Mouse (Mus musculus) gastrocnemius, postnatal 4 days (tissue): ENCODE measurements around the gene H2-Q7. TPM values are rescaled to one million over a fixed set of nuclear protein-coding genes. Genes with fewer than 3 reads are reported as not detected.
"Not testable (repeated sequence)": the region's sequence is repeated elsewhere in the genome, so short reads cannot be mapped to it uniquely, and the experiment has no call there.

Source experiments
- DNase-seq, 2 experiments: peaks; one replicate each; pipeline ENCODE4 v3.0.0; 2021 to 2022; ENCODE audit warnings: low spot score in 2 of 2, mixed read lengths in 2 of 2
- long read RNA-seq, 2 experiments: library from polyadenylated mRNA; stranded (forward); transcript quantifications; one replicate each; pipeline ENCODE4 v2.0.0; 2021
- total RNA-seq, 2 experiments: library from RNA; stranded (reverse); gene quantifications; 2 replicates each; pipeline ENCODE4 v1.2.3; 2021

Gene H2-Q7
- 1 to 10 TPM in 1 of 2 experiments, under 1 TPM in 1; 0.71 to 1.0 TPM for total RNA-seq
- long read RNA-seq, experiment 1, partial matches to known transcripts, result 1 of 1 reads
- long read RNA-seq, experiment 1, other reads (novel, unspliced or antisense), result 0 of 1 reads
- long read RNA-seq, experiment 2, partial matches to known transcripts, result 0 of 1 reads
- long read RNA-seq, experiment 2, other reads (novel, unspliced or antisense), result 1 of 1 reads

- DNase-seq, result peak; percentile 16 to 65
Measured at GRCm38 (mm10) chr17:35438885-35439284, at the start of gene H2-Q7. TSS of gene H2-Q7 (plus strand) at chr17:35439155.

GRCm38 (mm10) chr17:35389796-35390195 is 49.2 kb upstream of the H2-Q7 start:
- DNase-seq, result not testable (repeated sequence)

- not testable (repeated sequence) for DNase-seq
Measured at GRCm38 (mm10) chr17:35392671-35393070, 46.3 kb upstream of the H2-Q7 start.

- not testable (repeated sequence) for DNase-seq
Measured at GRCm38 (mm10) chr17:35393864-35394800, 44.8 kb upstream of the H2-Q7 start.

GRCm38 (mm10) chr17:35396956-35397355 is 42.0 kb upstream of the H2-Q7 start:
- DNase-seq, result not testable (repeated sequence)

GRCm38 (mm10) chr17:35413057-35413456 is 25.9 kb upstream of the H2-Q7 start:
- DNase-seq, result not testable (repeated sequence)

- not testable (repeated sequence) for DNase-seq
Measured at GRCm38 (mm10) chr17:35415273-35416129, 23.5 kb upstream of the H2-Q7 start.

GRCm38 (mm10) chr17:35418772-35419171 is 20.2 kb upstream of the H2-Q7 start:
- no peak for DNase-seq

- DNase-seq, result not testable (repeated sequence)
Measured at GRCm38 (mm10) chr17:35419564-35419963, 19.4 kb upstream of the H2-Q7 start.

GRCm38 (mm10) chr17:35420206-35420810 is 18.6 kb upstream of the H2-Q7 start:
- DNase-seq, result not testable (repeated sequence)

- DNase-seq, result not testable (repeated sequence)
Measured at GRCm38 (mm10) chr17:35421331-35421730, 17.6 kb upstream of the H2-Q7 start.

GRCm38 (mm10) chr17:35422360-35422759 is 16.6 kb upstream of the H2-Q7 start:
- not testable (repeated sequence) for DNase-seq

GRCm38 (mm10) chr17:35423131-35423810 is 15.7 kb upstream of the H2-Q7 start:
- DNase-seq, result peak in 1 of 2 experiments; percentile 12

GRCm38 (mm10) chr17:35424106-35424505 is 14.8 kb upstream of the H2-Q7 start:
- peak in 1 of 2 experiments; percentile 9 for DNase-seq

GRCm38 (mm10) chr17:35424624-35425416 is 14.1 kb upstream of the H2-Q7 start, which contains the start of gene H2-Q6:
TSS of gene H2-Q6 (plus strand) at chr17:35424850.
- not testable (repeated sequence) for DNase-seq

GRCm38 (mm10) chr17:35425474-35425873 is 13.5 kb upstream of the H2-Q7 start:
- not testable (repeated sequence) for DNase-seq

GRCm38 (mm10) chr17:35428883-35429282 is 10.1 kb upstream of the H2-Q7 start:
- DNase-seq, result not testable (repeated sequence)

- DNase-seq, result not testable (repeated sequence)
Measured at GRCm38 (mm10) chr17:35430671-35431070, 8.3 kb upstream of the H2-Q7 start.

- DNase-seq, result not testable (repeated sequence)
Measured at GRCm38 (mm10) chr17:35432167-35432566, 6.8 kb upstream of the H2-Q7 start.
